Mouse (Mus musculus): ENCODE data around the gene Zfp64. TPM values are rescaled to one million over a fixed set of nuclear protein-coding genes. Genes with fewer than 3 reads are reported as not detected.
A peak's percentile ranks its signal among the peaks of the same experiment; 100 is the strongest.

Gene Zfp64
- polyA plus RNA-seq, 2 experiments from 2014 or later = 21.8 to 28.2 TPM

DNA sequence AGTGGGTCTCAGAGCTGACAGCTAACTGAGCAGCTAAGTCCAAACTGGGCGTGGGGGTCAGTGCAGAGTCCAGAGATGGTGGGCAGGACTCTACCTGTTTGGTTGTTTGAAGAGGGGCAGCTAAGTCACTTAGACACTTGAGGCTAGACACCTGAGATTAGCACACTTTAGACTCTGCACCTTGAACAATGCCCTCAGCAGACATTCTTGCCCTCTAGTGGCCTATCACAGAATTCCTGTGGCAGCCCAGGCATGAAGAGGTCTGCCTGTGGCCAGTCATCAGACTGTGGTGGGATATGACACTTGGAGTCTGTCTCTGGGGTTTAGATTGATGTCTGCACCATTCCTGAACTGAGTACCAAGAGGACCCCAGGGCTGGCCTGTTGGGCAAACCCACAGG, 7.7 kb downstream of the Zfp64 start:
- ATAC-seq = no peak

DNA sequence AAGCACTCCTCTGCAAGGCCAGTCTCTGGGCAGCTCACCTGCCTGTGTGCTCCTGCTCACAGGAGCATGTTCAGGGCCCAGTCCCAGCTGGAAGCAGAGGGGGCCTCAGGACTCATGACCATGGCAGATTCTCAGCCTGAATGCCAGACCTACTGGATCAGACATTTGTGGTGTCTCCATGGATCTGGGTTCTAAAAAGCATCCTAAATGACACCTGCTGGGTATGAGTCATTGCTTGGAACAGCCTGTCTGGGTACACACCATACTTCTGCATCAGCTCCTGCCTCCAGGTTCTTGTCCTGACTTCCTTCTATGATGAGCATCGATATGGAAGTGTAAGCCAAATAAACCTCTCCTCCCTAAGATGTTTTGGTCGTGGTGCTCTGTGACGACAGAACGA, 11.4 kb downstream of the Zfp64 start:
- ATAC-seq = no peak

DNA sequence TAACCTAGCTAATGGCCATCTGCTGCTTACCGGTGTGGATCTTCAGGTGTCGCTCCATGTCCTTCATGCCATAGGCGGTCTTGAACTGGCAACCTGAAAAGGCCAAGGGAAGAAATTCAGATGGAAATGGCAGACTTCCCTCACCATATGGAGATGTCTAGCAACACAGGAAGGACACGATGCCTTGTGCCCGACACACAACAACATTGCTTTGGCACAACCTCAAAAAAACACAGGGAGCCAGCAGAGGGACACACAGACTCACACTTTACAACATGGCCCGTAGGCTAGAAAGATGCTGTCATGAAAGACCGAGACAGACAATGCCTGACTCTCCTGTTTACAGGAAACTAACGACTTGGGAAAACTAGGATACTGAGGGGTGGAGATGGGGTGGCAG, 15.4 kb downstream of the Zfp64 start:
- no peak for ATAC-seq

DNA sequence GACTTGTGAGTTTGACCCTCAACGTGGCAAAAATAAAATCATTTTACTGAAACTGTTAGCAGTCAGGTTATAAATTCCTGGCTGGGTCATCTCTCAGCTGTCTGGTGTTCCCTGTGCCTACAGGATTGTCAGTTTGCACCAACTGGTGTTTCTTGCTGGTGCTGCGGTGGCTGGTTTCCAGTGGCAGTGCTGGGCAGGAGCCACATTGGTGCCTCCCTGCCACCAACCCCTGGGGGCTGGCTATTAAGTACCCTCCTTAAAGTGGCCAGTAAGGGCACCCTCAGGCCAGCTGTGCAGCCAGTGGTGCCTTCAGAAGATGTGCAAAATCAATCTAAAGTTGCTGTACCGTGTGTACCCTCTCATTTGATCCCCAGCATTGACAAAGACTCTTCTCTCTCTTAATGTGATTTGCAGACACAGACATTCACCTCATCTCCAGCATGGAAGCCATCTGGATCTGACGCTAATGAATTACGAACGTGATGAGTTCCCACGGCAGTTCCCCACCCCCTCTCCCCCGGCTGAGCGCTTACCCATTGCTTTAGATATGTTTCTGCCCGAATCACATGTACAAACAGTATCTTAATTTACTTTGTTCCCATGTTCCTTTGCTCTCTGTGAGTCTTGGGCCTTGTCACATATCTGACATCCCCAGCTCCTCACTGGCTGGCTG, 16.0 kb downstream of the Zfp64 start:
- no peak for ATAC-seq

DNA sequence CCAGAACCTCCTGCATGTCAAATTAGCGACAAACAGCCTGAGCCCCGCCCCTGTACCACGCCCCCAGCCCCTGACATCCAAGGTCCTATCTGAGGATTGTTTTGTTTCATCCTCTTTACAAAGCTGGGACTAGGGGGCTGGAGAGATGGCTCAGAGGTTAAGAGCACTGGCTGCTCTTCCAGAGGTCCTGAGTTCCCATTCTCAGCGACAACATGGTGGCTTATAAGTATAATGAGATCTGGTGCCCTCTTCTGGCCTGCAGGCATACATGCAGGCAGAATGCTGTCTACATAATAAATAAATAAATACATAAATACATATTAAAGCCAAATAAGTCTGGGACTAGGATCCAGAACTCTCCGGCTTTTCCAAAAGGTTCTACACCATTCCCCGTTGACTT, 18.5 kb downstream of the Zfp64 start:
- ATAC-seq = no peak

DNA sequence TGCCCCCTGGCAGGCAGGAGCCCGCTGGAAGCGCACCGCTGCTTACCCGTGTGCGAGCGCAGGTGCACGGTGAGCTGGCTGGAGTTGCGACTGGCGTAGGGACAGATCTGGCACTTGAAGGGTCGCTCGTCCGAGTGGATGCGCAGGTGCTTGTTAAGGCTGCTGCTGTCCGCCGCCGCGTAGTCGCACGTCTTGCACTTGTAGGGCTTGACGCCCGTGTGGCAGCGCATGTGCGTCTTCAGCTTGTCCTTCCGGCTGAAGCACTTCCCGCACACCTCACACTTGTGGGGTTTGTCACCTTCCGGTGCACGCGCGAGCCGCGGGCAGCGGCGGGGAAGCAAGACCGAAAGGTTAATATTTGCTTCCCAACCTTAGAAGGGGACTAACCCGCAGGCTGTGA, 20.2 kb downstream of the Zfp64 start:
- ATAC-seq = no peak

DNA sequence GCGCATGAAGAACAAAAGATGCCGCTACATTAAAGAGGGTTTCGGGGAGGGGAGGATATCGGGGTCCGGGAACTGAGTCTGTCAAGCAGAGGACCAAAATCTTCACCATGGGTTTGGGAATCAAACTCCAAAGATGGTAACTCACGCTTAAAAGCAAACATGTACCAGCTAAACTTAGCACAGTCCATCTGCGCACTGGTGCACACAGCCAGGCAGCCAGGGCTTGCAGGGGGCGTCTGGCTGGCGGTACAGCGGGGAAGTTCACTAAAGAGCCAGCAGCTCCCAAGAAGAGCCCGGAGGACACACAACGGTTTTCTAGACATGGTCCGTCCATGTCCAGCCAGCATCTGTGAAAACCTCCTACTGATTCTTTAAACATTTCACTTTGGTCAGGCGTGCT, 23.7 kb downstream of the Zfp64 start:
- ATAC-seq = no peak

DNA sequence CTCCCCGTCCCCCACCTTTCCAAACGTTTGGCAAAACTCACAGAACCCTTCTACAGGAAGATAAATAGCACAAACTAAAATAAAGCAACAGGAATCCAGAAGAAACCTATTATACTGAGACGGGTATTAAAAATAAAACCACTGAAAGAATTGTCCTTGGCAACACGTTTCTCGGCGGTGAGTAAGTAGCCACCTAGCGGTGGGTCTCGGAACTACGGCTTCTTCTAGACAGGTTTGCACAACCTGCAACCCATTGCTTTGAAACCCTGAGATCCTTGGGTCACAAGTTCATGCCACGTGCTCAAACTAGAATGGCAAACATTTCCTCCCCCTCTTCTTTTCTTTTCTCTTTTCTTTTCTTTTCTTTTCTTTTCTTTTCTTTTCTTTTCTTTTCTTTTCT, 25.7 kb downstream of the Zfp64 start:
- ATAC-seq = peak; percentile 65

DNA sequence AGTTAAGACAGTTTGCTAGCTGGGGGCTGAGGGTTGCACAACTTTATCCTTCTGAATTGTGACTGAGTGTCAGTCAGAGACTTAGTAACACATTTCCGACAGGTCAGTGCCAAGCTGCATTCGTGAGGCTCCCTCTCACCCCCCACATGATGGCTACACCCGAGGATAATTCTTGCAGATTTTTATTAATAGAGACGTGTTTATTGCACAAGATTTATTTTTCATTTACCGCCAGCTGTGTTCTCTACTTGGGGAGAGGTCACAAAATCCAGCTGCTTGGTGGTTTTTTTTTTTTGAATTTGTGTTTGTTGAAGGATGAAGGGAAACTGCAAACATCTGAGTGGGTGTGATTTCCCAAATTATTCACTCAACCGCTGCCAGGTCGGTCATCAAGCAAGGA, 28.0 kb downstream of the Zfp64 start:
- no peak for ATAC-seq

DNA sequence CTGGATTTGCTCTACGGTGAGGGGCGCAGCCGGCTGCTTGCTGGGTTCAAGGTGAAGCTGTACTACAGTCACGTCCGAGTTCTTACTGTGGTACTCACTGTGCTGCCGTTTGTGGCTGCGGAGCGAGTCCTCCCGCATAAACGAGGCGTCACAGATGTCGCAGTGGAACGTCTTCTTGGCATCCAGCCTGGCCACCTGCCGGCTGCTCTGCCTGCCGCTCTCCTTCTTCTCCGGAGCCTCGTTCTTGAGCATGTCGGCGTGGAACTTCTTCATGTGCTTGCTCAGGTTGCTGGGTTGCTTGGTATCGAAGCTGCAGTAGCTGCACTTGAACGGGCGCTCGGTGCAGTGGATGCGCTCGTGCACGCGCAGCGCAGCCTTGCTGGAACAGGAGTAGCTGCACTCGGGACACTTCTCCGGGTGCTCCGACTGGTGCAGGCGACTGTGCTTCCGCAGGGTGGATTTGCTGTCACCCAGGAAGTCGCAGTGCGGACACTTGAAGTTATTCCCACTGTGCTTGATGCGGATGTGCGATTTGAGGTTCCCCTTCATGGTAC, 29.1 kb downstream of the Zfp64 start:
- ATAC-seq = no peak

DNA sequence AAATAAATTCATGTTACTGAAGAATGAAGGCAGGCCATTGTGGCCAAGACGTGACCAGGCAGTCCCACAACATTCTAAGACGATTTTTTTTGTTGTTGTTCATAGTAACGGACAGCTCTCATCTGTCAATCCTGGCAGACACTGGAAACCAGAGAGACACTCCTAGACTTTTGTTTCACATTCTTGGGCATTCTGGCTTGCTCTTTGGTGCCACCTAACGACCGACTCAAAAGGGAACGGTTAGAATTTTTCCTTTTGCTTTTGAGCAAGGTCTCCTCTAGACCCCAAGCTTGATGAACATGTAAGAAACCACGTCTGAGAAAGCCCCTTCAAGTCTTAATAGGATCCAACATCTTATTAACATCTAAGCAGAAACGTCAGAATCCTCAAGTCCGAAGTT, 31.7 kb downstream of the Zfp64 start:
- no peak for ATAC-seq

DNA sequence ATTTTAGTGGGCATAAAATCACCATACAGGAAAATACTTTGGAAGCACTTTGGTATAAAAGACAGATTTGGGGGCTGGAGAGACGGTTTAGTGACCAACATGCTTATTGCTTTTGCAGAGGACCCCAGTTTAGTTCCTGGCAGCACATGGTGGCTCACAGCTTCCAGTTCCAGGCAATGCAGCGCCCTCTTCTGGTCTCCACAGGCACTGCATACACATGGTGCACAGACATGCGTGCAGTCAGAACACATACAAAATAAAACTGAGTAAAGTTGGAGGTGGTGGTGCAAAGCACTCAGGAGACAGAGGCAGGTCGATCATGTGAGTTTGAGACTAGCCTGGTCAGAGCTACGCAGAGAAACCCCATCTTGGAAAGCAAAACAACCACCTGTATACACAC, 32.9 kb downstream of the Zfp64 start:
- no peak for ATAC-seq

DNA sequence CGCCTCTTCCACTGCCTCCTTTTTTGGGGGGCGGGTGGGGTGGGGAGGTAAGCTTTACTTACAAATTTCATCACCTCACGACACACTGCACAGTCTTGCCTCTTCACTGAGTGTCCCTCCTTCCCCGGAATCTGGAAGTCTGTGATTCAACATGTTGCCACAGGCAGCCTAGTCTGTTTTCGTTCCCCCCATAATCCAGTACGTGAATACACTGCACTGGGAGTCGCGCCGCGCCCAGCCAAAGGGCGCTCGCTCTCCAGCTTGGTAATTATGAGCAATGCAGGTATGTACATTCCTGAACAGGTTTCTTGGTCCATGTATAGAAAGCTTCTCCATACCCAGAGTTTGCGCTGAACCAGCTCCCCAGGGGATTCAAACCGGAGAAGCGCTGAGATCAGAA, 35.4 kb downstream of the Zfp64 start:
- ATAC-seq = no peak

DNA sequence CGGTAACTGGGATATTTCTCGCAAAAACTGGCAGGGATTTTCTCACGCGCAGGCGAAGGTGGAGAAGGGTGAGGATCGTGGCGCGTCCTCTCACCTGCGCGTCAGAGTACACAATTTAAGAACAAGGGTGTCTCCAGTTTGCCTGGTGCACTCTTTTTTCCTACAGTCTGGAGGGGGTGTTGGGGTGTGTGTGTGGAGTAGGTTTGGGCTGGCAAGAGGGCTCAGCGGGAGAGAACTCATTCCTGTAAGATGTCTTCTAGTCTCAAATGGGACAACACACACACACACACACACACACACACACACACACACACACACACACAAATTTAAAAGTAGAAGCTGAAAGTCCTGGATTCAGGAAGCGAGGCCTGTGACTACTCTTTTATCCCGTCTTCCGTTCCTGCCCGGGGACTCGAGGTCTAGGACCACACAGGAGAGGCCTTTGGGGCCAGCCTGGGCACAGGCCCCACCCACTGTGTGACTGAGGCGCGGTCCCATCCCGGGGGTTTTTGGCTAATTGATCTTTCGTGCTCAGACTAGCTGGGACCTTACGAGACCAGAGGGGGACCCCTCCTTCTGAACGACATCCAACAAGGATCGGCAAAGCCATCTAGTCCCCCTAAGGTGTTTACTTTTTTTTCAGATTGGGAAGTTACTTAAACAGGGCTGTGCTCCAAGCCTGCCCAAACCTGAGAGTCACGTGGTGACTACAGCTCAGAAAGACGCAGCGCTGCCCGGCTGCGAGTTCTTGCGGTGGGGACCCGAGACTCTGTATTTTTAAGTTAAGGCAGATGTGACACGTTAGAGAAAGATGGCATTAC, 42.3 kb downstream of the Zfp64 start:
- no peak for ATAC-seq

DNA sequence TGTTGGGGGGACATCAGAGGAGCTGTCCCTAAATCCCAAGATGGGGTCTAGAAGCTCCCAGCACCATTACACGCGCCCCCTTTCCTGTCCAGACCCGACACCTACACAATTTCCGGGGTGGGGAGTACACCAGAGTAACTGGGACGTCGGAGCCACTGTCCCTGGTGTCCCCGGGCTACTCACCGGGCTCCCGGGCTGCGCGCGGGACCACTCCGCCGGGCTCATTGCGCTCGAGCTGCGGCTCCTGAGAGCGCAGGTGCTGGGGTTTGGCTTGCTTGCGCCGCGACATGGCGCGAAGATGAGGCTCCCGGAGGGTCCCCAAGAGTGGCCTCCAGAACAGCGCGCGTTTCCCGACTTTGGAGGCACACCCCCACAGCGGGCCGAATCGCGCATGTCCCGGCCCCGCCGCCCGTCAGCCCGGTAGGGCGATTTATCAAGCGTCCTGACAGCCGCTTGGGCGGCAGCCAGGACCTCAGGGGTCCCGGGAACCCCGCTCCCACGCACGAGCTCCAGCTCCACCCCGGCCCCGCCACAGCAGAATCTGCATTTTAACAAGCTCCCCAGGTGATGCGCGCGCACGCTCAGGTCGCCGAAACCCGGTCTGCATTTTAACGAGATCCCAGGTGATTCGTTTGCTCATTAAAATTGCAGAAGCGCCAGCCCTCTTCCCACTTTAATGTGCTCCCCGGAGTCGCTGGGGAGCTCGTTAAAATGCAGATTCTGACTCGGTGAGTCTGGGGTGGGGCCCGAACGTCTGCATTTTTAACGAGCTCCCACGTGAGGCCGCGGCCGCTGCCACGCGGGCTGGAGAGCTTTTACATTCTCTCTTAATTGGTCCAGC, 43.1 kb downstream of the Zfp64 start:
- ATAC-seq = no peak

DNA sequence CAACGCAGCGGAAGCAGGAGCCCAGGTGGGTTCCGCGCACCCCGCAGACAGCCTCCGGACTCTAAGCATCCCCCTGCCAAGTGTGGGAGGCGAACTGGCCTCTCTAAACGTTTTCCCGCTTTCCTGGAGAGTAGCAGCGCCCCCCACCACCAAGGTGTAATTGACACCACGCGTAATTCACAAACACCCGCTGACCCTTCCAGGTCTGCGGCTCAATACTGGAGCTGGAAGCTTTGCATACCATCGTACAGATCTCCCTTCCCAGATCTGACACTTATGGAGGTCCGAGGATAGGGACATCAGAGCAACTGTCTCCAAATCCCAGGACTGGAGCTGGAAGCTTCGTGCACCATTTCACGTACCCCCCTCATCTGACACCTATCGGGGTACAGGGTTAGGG, 43.9 kb downstream of the Zfp64 start:
- no peak for ATAC-seq

DNA sequence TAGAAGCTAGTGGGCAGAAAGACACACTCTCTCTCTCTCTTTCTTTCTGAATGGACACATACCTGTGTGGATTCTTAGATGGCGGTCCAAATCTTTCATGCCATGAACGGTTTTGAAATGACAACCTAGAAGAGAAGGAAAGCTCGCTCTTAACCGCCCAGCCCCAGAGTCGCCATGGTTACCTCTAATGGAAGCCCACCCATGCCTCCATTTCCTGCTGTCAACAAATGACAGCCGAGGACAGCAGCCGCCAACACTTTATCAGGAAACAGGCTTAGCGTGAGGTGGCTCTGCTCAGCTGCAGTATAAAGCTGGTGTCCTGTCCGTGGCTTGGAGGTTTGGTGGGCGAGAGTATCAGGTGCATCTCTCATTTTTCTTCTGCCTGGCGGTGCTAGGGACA, 49.4 kb downstream of the Zfp64 start:
- no peak for ATAC-seq

DNA sequence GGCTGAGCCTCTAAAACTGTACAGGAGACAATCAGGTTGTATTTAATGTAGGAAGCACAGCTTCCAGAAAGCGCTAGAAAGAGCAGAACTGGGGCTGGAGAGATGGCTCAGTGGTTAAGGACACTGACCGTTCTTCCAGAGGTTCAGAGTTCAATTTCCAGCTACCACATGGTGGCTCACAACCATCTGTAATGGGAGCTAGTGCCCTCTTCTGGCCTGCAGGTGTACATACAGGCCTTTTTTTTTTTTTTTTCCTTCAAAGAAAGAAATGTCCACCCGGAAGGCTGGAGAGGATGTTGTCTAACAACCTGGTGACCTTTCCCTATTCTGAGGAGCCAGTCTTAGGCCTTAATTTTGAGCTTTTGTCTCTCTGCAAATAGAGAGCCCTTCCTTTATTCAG, 50.5 kb downstream of the Zfp64 start:
- ATAC-seq = no peak

DNA sequence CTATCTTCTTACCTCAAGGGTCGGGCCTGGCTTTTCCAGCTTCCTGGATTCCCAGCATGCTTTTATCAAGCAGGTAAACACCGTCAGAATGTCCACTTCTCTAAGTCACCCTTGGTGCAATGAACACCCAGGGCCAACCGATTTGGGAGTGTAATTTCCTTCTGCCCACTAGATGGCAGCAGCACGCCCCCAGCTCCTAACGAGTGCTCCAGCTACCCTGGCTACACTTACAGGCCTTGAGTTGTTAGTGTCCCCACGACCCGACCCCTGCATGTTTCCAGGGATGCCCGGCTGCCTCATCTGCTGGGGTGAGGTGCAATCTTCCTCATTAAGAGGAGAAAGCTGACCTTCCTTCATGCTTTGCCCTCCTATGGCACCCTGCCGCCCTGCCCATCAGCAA, 51.2 kb downstream of the Zfp64 start:
- peak; percentile 83 for ATAC-seq

DNA sequence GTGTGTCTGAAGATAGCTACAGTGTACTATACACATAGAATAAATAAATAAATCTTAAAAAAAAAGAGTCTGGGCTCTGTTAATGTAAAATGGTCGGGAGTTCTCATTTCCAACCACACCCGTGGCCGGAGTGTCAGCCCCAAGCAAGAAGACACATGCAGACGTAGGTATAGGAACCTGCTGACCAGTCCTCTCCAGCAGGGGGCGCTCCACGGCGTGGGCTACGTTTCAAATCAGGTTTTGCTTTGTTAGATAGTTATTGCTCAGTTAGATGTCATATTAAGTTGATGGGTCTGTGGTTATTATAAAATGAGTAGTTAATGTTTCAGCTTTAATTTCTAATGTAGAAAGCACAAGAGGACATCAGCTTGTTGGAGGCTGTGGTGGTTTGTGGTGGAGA, 52.8 kb downstream of the Zfp64 start:
- no peak for ATAC-seq

DNA sequence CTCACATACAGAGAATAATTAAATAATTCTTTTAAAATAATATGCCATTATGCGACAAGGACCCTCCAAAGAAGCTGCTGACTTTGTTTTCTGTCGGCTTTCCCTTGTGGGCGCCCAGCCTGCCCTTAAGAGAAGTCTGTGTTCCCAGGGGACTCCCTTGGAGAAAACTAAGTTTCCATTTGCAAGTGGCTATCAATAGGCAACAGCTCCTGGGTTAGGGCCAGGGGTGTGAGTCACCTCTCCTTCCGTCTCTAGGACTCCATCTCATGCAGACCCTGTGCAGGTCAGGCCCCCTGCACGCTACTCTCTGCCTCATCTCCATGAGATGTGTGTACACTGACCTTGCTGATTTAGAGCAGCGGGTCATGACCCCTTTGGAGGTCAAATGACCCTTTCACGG, 57.5 kb downstream of the Zfp64 start:
- ATAC-seq = no peak

DNA sequence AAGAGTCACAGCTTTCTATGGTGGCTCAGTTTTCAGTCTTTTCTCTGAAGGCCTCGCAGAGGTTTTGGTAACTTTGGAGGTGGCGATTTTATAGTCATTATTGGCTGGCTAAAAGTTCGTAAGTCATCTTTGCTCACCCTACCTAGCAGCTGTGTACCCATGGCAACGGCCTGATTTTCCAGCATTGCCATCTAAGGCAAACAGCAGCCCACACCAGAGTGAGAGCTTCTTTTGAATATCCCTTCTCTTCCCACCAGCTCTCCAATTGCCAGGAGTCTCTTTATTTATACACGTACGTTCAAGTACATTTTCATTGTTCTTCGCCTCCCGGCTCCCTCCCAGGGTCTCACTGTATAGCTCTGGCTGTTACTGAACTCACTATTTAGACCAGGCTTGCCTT, 59.9 kb downstream of the Zfp64 start:
- ATAC-seq = no peak

DNA sequence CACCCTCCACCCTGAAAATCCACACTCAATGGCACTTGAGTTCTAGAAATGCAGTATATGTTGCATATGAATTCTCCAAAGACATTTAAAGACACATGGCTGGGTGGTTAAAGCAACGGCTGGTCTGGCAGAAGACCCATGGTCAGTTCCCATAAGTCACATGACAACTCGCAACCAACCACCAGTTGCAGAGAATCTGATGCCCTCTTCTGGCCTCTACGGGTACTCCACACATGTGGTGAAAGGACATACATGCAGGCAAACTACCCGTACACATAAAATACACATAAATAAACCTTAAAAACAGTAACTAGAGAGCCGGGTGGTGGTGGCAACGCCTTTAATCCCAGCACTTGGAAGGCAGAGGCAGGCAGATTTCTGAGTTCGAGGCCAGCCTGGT, 60.6 kb downstream of the Zfp64 start:
- ATAC-seq = no peak
